Mouse (Mus musculus) testis, postnatal 14 days (tissue): ENCODE data around the gene Dhrs3.

Experiments used
- DNase-seq: peaks from one replicate; pipeline ENCODE4 v3.0.0; 2021; ENCODE audit warnings: low spot score

The Dhrs3 gene

DNA sequence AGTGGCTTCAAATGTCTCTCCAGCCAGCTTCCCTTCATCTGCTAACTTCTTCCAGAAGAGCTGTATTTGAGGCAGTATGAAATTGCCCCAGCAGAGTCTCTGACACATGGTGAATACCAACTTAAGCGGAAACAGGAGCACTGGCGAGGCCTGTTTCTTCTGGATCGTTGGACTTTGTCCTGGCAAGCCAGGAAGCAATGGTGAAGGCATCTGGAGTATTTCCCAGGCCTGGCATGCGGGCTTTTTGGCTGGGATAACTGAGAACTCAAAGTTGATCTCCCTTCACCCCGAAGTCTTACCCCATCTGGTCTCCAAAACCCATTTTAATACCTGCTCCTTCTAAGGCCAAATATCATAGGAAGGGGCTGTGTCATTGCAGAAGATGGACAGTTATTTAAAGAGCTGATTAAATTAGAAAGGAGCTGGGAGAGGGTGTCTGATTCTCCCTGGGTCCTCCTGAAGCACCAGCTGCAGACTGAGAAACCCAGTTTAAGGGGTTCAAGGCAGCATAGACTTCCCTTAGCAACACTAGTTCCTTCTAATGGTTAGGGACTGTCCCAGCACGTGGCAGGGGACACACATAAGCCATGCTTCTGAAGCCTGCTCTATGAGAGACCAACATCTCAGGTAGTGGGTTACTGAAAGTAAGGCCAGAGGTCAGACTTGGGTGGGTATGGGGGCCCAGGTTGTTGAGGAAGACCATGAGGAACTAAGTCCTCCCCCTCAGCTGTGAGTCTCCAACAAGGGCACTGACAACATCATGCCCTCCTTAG, 80.5 kb downstream of the Dhrs3 start:
- no peak for DNase-seq

- DNase-seq, result no peak
These were observed 81.8 kb downstream of the Dhrs3 start for GRCm38 (mm10) chr4:144974458-144974857.

GRCm38 (mm10) chr4:144975505-144975904, 82.9 kb downstream of the Dhrs3 start:
- DNase-seq, result no peak

GRCm38 (mm10) chr4:144977057-144977456, 84.4 kb downstream of the Dhrs3 start:
- DNase-seq, result no peak
